Mouse (Mus musculus) G1E-ER4 (cell line): Measurements from ENCODE around the gene Sorbs1. TPM values are rescaled to one million over a fixed set of nuclear protein-coding genes. Genes with fewer than 3 reads are reported as not detected.

Experiments used
- GATA1 ChIP-seq: IDR thresholded peaks from one replicate; pipeline ENCODE4 v1.8.0; 2012; ENCODE audit warnings: low read length, inconsistent platforms
- polyA plus RNA-seq: library from polyadenylated mRNA; stranded (reverse); fragments of >175 nt; gene quantifications from 2 replicates; pipeline ENCODE4 v1.2.3, GENCODE M21; 2012

Gene Sorbs1
- polyA plus RNA-seq, 1 experiment, result 12.8 TPM

- no peak for TF ChIP-seq GATA1
Observed at GRCm38 (mm10) chr19:40395321-40395695, 118.3 kb downstream of the Sorbs1 start.

GRCm38 (mm10) chr19:40394555-40395320 is 118.8 kb downstream of the Sorbs1 start:
- TF ChIP-seq GATA1, result no peak

- no peak for TF ChIP-seq GATA1
Observed at GRCm38 (mm10) chr19:40392795-40393392, 120.7 kb downstream of the Sorbs1 start.

- TF ChIP-seq GATA1, result no peak
Observed at GRCm38 (mm10) chr19:40391469-40391868, 122.1 kb downstream of the Sorbs1 start.

- no peak for TF ChIP-seq GATA1
Observed at GRCm38 (mm10) chr19:40386916-40387315, 126.7 kb downstream of the Sorbs1 start.

- no peak for TF ChIP-seq GATA1
Observed at GRCm38 (mm10) chr19:40385334-40385733, 128.2 kb downstream of the Sorbs1 start.

- no peak for TF ChIP-seq GATA1
Observed at GRCm38 (mm10) chr19:40383931-40384330, 129.6 kb downstream of the Sorbs1 start.

GRCm38 (mm10) chr19:40380656-40381055 is 132.9 kb downstream of the Sorbs1 start:
- no peak for TF ChIP-seq GATA1

- TF ChIP-seq GATA1, result no peak
Observed at GRCm38 (mm10) chr19:40380005-40380404, 133.6 kb downstream of the Sorbs1 start.

- no peak for TF ChIP-seq GATA1
Observed at GRCm38 (mm10) chr19:40379081-40379480, 134.5 kb downstream of the Sorbs1 start.

- TF ChIP-seq GATA1, result no peak
Observed at GRCm38 (mm10) chr19:40377632-40378031, 135.9 kb downstream of the Sorbs1 start.

- no peak for TF ChIP-seq GATA1
Observed at GRCm38 (mm10) chr19:40376566-40377281, 136.9 kb downstream of the Sorbs1 start.

GRCm38 (mm10) chr19:40374720-40375119 is 138.9 kb downstream of the Sorbs1 start:
- no peak for TF ChIP-seq GATA1

- no peak for TF ChIP-seq GATA1
Observed at GRCm38 (mm10) chr19:40372679-40373078, 140.9 kb downstream of the Sorbs1 start.

GRCm38 (mm10) chr19:40371866-40372265 is 141.7 kb downstream of the Sorbs1 start:
- no peak for TF ChIP-seq GATA1

- TF ChIP-seq GATA1, result no peak
Observed at GRCm38 (mm10) chr19:40369852-40370811, 143.4 kb downstream of the Sorbs1 start.
